14 mouse cellular contexts compared by ENCODE assay signal in the genomic region with DNA sequence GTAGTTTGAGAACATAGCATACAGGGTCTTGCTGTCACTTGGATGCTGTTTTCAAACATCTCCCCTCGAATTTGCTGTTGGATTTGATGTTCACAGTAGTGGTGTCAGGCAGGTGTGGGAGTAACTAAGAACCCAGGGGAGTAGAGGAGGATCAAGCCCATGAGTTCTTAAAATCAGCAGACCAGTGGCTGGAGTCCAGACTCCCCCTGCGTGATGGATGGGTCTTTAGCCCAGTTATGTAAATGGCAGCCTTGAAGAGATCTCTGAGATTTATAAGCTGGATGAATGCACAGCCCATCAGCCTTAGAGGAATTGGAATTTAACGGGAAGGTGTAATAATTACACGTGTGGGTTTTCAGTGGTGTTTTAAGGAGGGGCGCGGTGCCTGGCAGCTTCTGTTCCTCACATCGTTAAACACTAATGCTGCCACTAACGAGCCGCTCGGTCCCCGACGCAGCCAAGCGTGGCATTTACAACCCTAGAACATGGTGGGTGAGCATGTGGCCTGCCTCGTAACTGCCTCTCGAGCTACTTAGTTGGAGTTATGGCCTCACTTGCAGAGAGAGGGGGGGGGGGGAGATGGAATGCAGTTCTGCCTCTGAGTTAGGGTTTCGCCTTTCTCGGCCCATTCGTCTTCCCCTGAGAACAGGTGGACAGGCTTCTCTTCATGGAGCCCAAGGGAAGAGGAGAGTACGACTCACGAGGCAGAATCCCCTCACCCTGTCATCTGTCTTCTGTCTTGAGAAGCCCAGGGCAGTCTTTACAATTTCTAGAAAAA.
DNase-seq lines count a peak whose midpoint lies in the region; ATAC-seq and TF ChIP-seq lines count a peak whose summit lies in the region.
"Had no signal": no experiment of that assay in that cellular context is flagged by ENCODE, and none has a peak within 500 bp of the region (broad histone marks: within the 10 kb centered on the region; RNA-seq: fewer than 3 reads in every experiment).

No protein-coding gene starts in this region.

- intact Hi-C loops in left cerebral cortex, postnatal 25 days (cut with DNase I), result no loop called here

- ATAC-seq in hindbrain, embryonic 14.5 days (ENCODE audit: low FRiP score), result peak; percentile 68
- no peak; the same call in 1 of the 2 replicates for ATAC-seq in hindbrain, embryonic 13.5 days (ENCODE audit: low FRiP score)
- ATAC-seq in hindbrain, postnatal 0 days, result peak; percentile 47

- TF ChIP-seq CTCF in hindbrain, postnatal 0 days (IDR thresholded peaks at IDR 0.05; ENCODE audit: low read depth), result no peak

- H3K9ac ChIP-seq in hindbrain, embryonic 14.5 days, result no peak overlapping the region
- no peak overlapping the region for H3K9ac ChIP-seq in hindbrain, embryonic 13.5 days
- H3K9ac ChIP-seq in hindbrain, postnatal 0 days (replicated peaks; ENCODE audit: low read length), result no peak overlapping the region
- H3K9ac ChIP-seq: embryonic facial prominence, embryonic 15.5 days; heart, embryonic 13.5 days; lung, embryonic 14.5 days had no signal

- 54% methylated on average over 20 of the region's 20 CpGs for WGBS in hindbrain, embryonic 14.5 days
- WGBS in hindbrain, embryonic 13.5 days, result 56% methylated on average over 20 of the region's 20 CpGs
- WGBS in hindbrain, postnatal 0 days, result 51% methylated on average over 20 of the region's 20 CpGs

- DNase-seq in hindbrain, embryonic 14.5 days (ENCODE audit: low spot score), result peak; percentile 47
- DNase-seq in hindbrain, postnatal 0 days (ENCODE audit: low spot score), result peak; percentile 44
- peak; percentile 47 for DNase-seq in kidney, postnatal 36 days
- peak; percentile 69 for DNase-seq in retina, embryonic 14.5 days (ENCODE audit: low spot score)
- DNase-seq in left cerebral cortex, postnatal 25 days (ENCODE audit: low spot score in 2 of 2), result no peak
- DNase-seq in T-cell, adult 2 months (ENCODE audit: low spot score), result no peak
- DNase-seq in adipocyte (ENCODE audit: low spot score), result no peak
- DNase-seq: cerebellum, adult 8-10 months; gastrocnemius, adult 2 months; lung, embryonic 14.5 days; midbrain, embryonic 14.5 days had no signal

- H3K4me1 ChIP-seq in hindbrain, embryonic 14.5 days (replicated peaks; ENCODE audit: control insufficient read depth, insufficient read depth, low read length), result peaks cover 9% of the 10 kb centered on the region; the same call in 1 of the 2 replicates
- H3K4me1 ChIP-seq in hindbrain, embryonic 13.5 days (replicated peaks), result peaks cover 10% of the 10 kb centered on the region
- no peaks in the 10 kb centered on the region for H3K4me1 ChIP-seq in hindbrain, postnatal 0 days (ENCODE audit: insufficient read depth, low read length)
- H3K4me1 ChIP-seq: embryonic facial prominence, embryonic 15.5 days; heart, embryonic 13.5 days had no signal

- no peaks in the 10 kb centered on the region for H3K9me3 ChIP-seq in hindbrain, embryonic 14.5 days (ENCODE audit: control insufficient read depth, low read length)
- no peaks in the 10 kb centered on the region for H3K9me3 ChIP-seq in hindbrain, embryonic 13.5 days
- H3K9me3 ChIP-seq in hindbrain, postnatal 0 days (ENCODE audit: low read length), result no peaks in the 10 kb centered on the region
- H3K9me3 ChIP-seq: embryonic facial prominence, embryonic 15.5 days; heart, embryonic 13.5 days had no signal

- H3K36me3 ChIP-seq in hindbrain, embryonic 14.5 days (replicated peaks; ENCODE audit: control insufficient read depth, insufficient read depth), result no peaks in the 10 kb centered on the region
- no peaks in the 10 kb centered on the region for H3K36me3 ChIP-seq in hindbrain, embryonic 13.5 days
- H3K36me3 ChIP-seq in hindbrain, postnatal 0 days (ENCODE audit: insufficient read depth, low read length), result peaks cover 4% of the 10 kb centered on the region; the same call in 1 of the 2 replicates
- H3K36me3 ChIP-seq: embryonic facial prominence, embryonic 15.5 days had no signal

- no peak overlapping the region for H3K27ac ChIP-seq in hindbrain, embryonic 14.5 days
- no peak overlapping the region for H3K27ac ChIP-seq in hindbrain, embryonic 13.5 days
- no peak overlapping the region for H3K27ac ChIP-seq in hindbrain, postnatal 0 days
- H3K27ac ChIP-seq: embryonic facial prominence, embryonic 15.5 days; gastrocnemius, adult 2 months; heart, embryonic 13.5 days had no signal

- H3K4me3 ChIP-seq in hindbrain, embryonic 14.5 days (replicated peaks; ENCODE audit: low read length), result no peak overlapping the region
- H3K4me3 ChIP-seq in hindbrain, embryonic 13.5 days, result no peak overlapping the region
- H3K4me3 ChIP-seq in hindbrain, postnatal 0 days (ENCODE audit: low read length), result no peak overlapping the region
- H3K4me3 ChIP-seq: embryonic facial prominence, embryonic 15.5 days; gastrocnemius, adult 2 months; heart, embryonic 13.5 days had no signal

- H3K4me2 ChIP-seq in hindbrain, embryonic 14.5 days (replicated peaks), result no peak overlapping the region
- H3K4me2 ChIP-seq in hindbrain, embryonic 13.5 days, result no peak overlapping the region
- H3K4me2 ChIP-seq in hindbrain, postnatal 0 days (ENCODE audit: low read depth, low read length), result no peak overlapping the region
- H3K4me2 ChIP-seq: embryonic facial prominence, embryonic 15.5 days; heart, embryonic 13.5 days; lung, embryonic 14.5 days had no signal

- H3K27me3 ChIP-seq in hindbrain, embryonic 14.5 days (ENCODE audit: control insufficient read depth, insufficient read depth, low read length), result no peaks in the 10 kb centered on the region
- H3K27me3 ChIP-seq in hindbrain, embryonic 13.5 days, result peaks cover 27% of the 10 kb centered on the region
- H3K27me3 ChIP-seq in hindbrain, postnatal 0 days (ENCODE audit: insufficient read depth, low read length), result no peaks in the 10 kb centered on the region
- H3K27me3 ChIP-seq: heart, embryonic 13.5 days had no signal

Comparison
In these comparisons a context has a peak if more than half of its experiments do, and no peak if none do; other contexts are left out.
1. DNase-seq: peak in hindbrain, embryonic 14.5 days (single experiment), hindbrain, postnatal 0 days (single experiment), kidney, postnatal 36 days (2 of 2) and retina, embryonic 14.5 days (single experiment); none in left cerebral cortex, postnatal 25 days (0 of 2), T-cell, adult 2 months (single experiment) and adipocyte (single experiment).